Mouse (Mus musculus) CH12.LX (cell line): ENCODE data around the gene Cwc25. TPM values are rescaled to one million over a fixed set of nuclear protein-coding genes. Genes with fewer than 3 reads are reported as not detected.
A peak's percentile ranks its signal among the peaks of the same experiment; 100 is the strongest.

ENCODE experiments used
- DNase-seq: peaks from one replicate; pipeline ENCODE4 v3.0.0-alpha.2; 2013; ENCODE audit errors: extremely low read depth
- H3K27ac ChIP-seq: 2 replicates; pipeline ENCODE4 v1.5.1; 2012; ENCODE audit warnings: low read depth, mild to moderate bottlenecking, control low read depth, moderate library complexity; ENCODE audit not compliant: insufficient read depth
- H3K27me3 ChIP-seq: replicated peaks from 2 replicates; pipeline ENCODE3; 2012; ENCODE audit warnings: inconsistent platforms
- H3K36me3 ChIP-seq, 2 experiments: replicated peaks in 1 of 2; 2 replicates each; pipeline versions ENCODE3 to v1.6.1; 2012; ENCODE audit warnings: inconsistent platforms in 1 of 2, low read length in 1 of 2, mild to moderate bottlenecking in 1 of 2, mixed read lengths in 1 of 2, moderate library complexity in 1 of 2; ENCODE audit not compliant: control insufficient read depth in 1 of 2, insufficient read depth in 1 of 2
- H3K4me1 ChIP-seq, 2 experiments: 2 replicates each; pipeline ENCODE4 v1.6.1; 2012; ENCODE audit warnings: inconsistent platforms in 1 of 2, moderate library complexity in 1 of 2; ENCODE audit not compliant: insufficient read depth in 2 of 2, control insufficient read depth in 1 of 2
- H3K4me2 ChIP-seq: 2 replicates; pipeline ENCODE4 v1.6.1; 2012; ENCODE audit warnings: low read depth, mild to moderate bottlenecking, control low read depth; ENCODE audit not compliant: poor library complexity, insufficient read depth, severe bottlenecking
- H3K4me3 ChIP-seq, 3 experiments: fragments of 150-350 bp in 1 of 3; sonication (generic) in 1 of 3; replicated peaks in 1 of 3; 2 replicates each; pipeline versions ENCODE3 to v1.5.1; 2011 to 2012; ENCODE audit warnings: low read depth in 2 of 3, low read length in 2 of 3, mild to moderate bottlenecking in 2 of 3, moderate library complexity in 2 of 3, control low read depth in 1 of 3, improper control_type of control experiment in 1 of 3, inconsistent platforms in 1 of 3, mixed read lengths in 1 of 3; ENCODE audit not compliant: poor library complexity in 1 of 3
- H3K79me2 ChIP-seq: replicated peaks from 2 replicates; pipeline ENCODE4 v1.6.1; 2012; ENCODE audit warnings: mild to moderate bottlenecking, moderate library complexity; ENCODE audit not compliant: control insufficient read depth, poor library complexity, insufficient read depth, severe bottlenecking; ENCODE audit errors: extremely low read depth
- H3K9ac ChIP-seq: 2 replicates; pipeline ENCODE4 v1.6.1; 2012; ENCODE audit warnings: low read depth, mild to moderate bottlenecking, control low read depth, moderate library complexity; ENCODE audit not compliant: insufficient read depth
- H3K9me3 ChIP-seq: replicated peaks from 2 replicates; pipeline ENCODE3; 2012; ENCODE audit warnings: low read length, inconsistent platforms, mixed read lengths
- BHLHE40 ChIP-seq: IDR thresholded peaks from 2 replicates; pipeline ENCODE4 v1.6.1; 2011; ENCODE audit warnings: mild to moderate bottlenecking, low read depth, low read length, improper control_type of control experiment
- CHD1 ChIP-seq: IDR thresholded peaks from 2 replicates; pipeline ENCODE4 v1.6.1; 2012; ENCODE audit warnings: low read depth, low read length, improper control_type of control experiment, inconsistent platforms
- E2F4 ChIP-seq: IDR thresholded peaks from 2 replicates; pipeline ENCODE4 v1.6.1; 2011; ENCODE audit warnings: low read depth, low read length, improper control_type of control experiment; ENCODE audit not compliant: insufficient replicate concordance
- ETS1 ChIP-seq: conservative IDR thresholded peaks from 2 replicates; pipeline ENCODE4 v1.6.1; 2012; ENCODE audit warnings: low read depth, mild to moderate bottlenecking, inconsistent platforms, low read length, improper control_type of control experiment, moderate library complexity
- GABPA ChIP-seq: IDR thresholded peaks from 2 replicates; pipeline ENCODE4 v1.6.1; 2012; ENCODE audit warnings: low read depth, low read length, improper control_type of control experiment, inconsistent platforms; ENCODE audit not compliant: insufficient replicate concordance
- IRF4 ChIP-seq: IDR thresholded peaks from 2 replicates; pipeline ENCODE4 v1.6.1; 2014; ENCODE audit warnings: low read depth, mild to moderate bottlenecking, inconsistent platforms, low read length, improper control_type of control experiment
- JUND ChIP-seq: conservative IDR thresholded peaks from 2 replicates; pipeline ENCODE4 v1.6.1; 2011; ENCODE audit warnings: low read depth, low read length, improper control_type of control experiment
- KAT2A ChIP-seq: IDR thresholded peaks from 2 replicates; pipeline ENCODE4 v1.6.1; 2012; ENCODE audit warnings: low read length, improper control_type of control experiment, inconsistent platforms; ENCODE audit not compliant: insufficient replicate concordance
- MAFK ChIP-seq: IDR thresholded peaks from 2 replicates; pipeline ENCODE4 v1.6.1; 2011; ENCODE audit warnings: low read length, improper control_type of control experiment; ENCODE audit not compliant: insufficient replicate concordance
- MEF2A ChIP-seq: IDR thresholded peaks from 2 replicates; pipeline ENCODE4 v1.6.1; 2014; ENCODE audit warnings: low read depth, mild to moderate bottlenecking, inconsistent platforms, low read length, improper control_type of control experiment, borderline replicate concordance
- MYC ChIP-seq: IDR thresholded peaks from 2 replicates; pipeline ENCODE4 v1.6.1; 2011; ENCODE audit warnings: low read depth, mild to moderate bottlenecking, improper control_type of control experiment, low read length
- NRF1 ChIP-seq: IDR thresholded peaks from 2 replicates; pipeline ENCODE4 v1.6.1; 2014; ENCODE audit warnings: low read depth, mild to moderate bottlenecking, inconsistent platforms, low read length, improper control_type of control experiment, moderate library complexity
- PAX5 ChIP-seq: IDR thresholded peaks from 2 replicates; pipeline ENCODE4 v1.6.1; 2012; ENCODE audit warnings: low read length, inconsistent platforms, mixed read lengths
- POLR2A ChIP-seq: IDR thresholded peaks from 2 replicates; pipeline ENCODE4 v1.6.1; 2011; ENCODE audit warnings: low read depth, mild to moderate bottlenecking, improper control_type of control experiment, low read length
- POLR2AphosphoS2 ChIP-seq: IDR thresholded peaks from 2 replicates; pipeline ENCODE4 v1.6.1; 2011; ENCODE audit warnings: low read depth, low read length, improper control_type of control experiment
- RAD21 ChIP-seq: IDR thresholded peaks from 2 replicates; pipeline ENCODE4 v1.6.1; 2011; ENCODE audit warnings: low read depth, mild to moderate bottlenecking, low read length, improper control_type of control experiment, moderate library complexity
- SIN3A ChIP-seq: IDR thresholded peaks from 2 replicates; pipeline ENCODE4 v1.6.1; 2012; ENCODE audit warnings: low read length, improper control_type of control experiment, inconsistent platforms
- SMC3 ChIP-seq: IDR thresholded peaks from 2 replicates; pipeline ENCODE4 v1.6.1; 2011; ENCODE audit warnings: low read depth, low read length, improper control_type of control experiment
- TCF12 ChIP-seq: IDR thresholded peaks from 2 replicates; pipeline ENCODE4 v1.6.1; 2014; ENCODE audit warnings: low read depth, mild to moderate bottlenecking, inconsistent platforms, low read length, improper control_type of control experiment
- UBTF ChIP-seq: IDR thresholded peaks from 2 replicates; pipeline ENCODE4 v1.6.1; 2012; ENCODE audit warnings: low read depth, mild to moderate bottlenecking, inconsistent platforms, low read length, improper control_type of control experiment, moderate library complexity
- USF1 ChIP-seq: IDR thresholded peaks from 2 replicates; pipeline ENCODE4 v1.6.1; 2014; ENCODE audit warnings: low read depth, mild to moderate bottlenecking, inconsistent platforms, low read length, improper control_type of control experiment
- USF2 ChIP-seq: conservative IDR thresholded peaks from 2 replicates; pipeline ENCODE4 v1.6.1; 2011; ENCODE audit warnings: low read depth, low read length, improper control_type of control experiment
- ZC3H11A ChIP-seq: IDR thresholded peaks from 2 replicates; pipeline ENCODE4 v1.6.1; 2012; ENCODE audit warnings: low read depth, mild to moderate bottlenecking, inconsistent platforms, low read length, improper control_type of control experiment
- ZKSCAN1 ChIP-seq: IDR thresholded peaks from 2 replicates; pipeline ENCODE4 v1.6.1; 2012; ENCODE audit warnings: low read depth, inconsistent platforms, low read length, improper control_type of control experiment, borderline replicate concordance
- ZMIZ1 ChIP-seq: IDR thresholded peaks from 2 replicates; pipeline ENCODE4 v1.6.1; 2012; ENCODE audit warnings: low read depth, mild to moderate bottlenecking, inconsistent platforms, low read length, improper control_type of control experiment
- dilution Hi-C: fragments of 300-500 bp; cut with MboI; formaldehyde crosslinking; loops from 2 replicates; pipeline ENCODE4 v1.14.3; 2020; ENCODE audit warnings: low sequenced_read_pairs; ENCODE audit not compliant: extremely low pct_unique_long_range_greater_than_20kb, extremely low pct_ligation_motif_present
- in situ Hi-C: fragments of 300-500 bp; cut with MboI; formaldehyde crosslinking; loops from 3 replicates; pipeline ENCODE4 v1.14.3; 2019; ENCODE audit warnings: low sequenced_read_pairs, low pct_ligation_motif_present, low pct_unique_long_range_greater_than_20kb, mixed read lengths
- polyA plus RNA-seq: library from polyadenylated mRNA; unstranded; fragments of >175 nt; gene quantifications from 2 replicates; pipeline ENCODE4 v1.2.1, GENCODE M21; 2012; ENCODE audit warnings: low read depth; ENCODE audit not compliant: insufficient read length
- total RNA-seq, 2 experiments: library from RNA; depleted of rRNA; stranded (reverse); fragments of 300-350 nt in 1 of 2; fragments of >200 nt in 1 of 2; gene quantifications; 2 replicates each; pipeline ENCODE4 v1.2.3; 2012 to 2014

Gene Cwc25
- total and polyA plus RNA-seq, 3 experiments: 16.7 to 21.5 (median 19.6) TPM

GRCm38 (mm10) chr11:97721338-97721737, 45.0 kb downstream of the Cwc25 start:
- Histone ChIP-seq H3K4me1 (peaks cover 13 to 40% of the 10 kb centered on the region in 2 experiments), H3K27me3 (no peaks in the 10 kb centered on the region), H3K9me3 (peaks cover 16% of the 10 kb centered on the region), H3K9ac (no peak overlapping the region), H3K36me3 (peaks cover 63 to 88% of the 10 kb centered on the region in 2 experiments), H3K27ac (no peak overlapping the region), H3K79me2 (no peaks in the 10 kb centered on the region), H3K4me2 (no peak overlapping the region)
- in situ Hi-C loops: no loop called here
- TF ChIP-seq TCF12: no peak
- TF ChIP-seq ETS1: no peak
- no peak for TF ChIP-seq MYC
- no peak for TF ChIP-seq ZKSCAN1
- TF ChIP-seq SMC3: no peak
- no peak for TF ChIP-seq RAD21
- no peak for TF ChIP-seq E2F4
- TF ChIP-seq POLR2A: no peak
- TF ChIP-seq BHLHE40: no peak
- TF ChIP-seq GABPA: no peak
- TF ChIP-seq ZC3H11A: no peak
- TF ChIP-seq USF1: no peak
- TF ChIP-seq PAX5: no peak
- TF ChIP-seq, all 38 proteins: peak for 0
- H3K4me3 ChIP-seq: no peak overlapping the region
- dilution Hi-C loops: no loop called here
- no peak for DNase-seq

GRCm38 (mm10) chr11:97719041-97719440, 47.3 kb downstream of the Cwc25 start:
- in situ Hi-C loops: no loop called here
- peaks cover 19% of the 10 kb centered on the region for H3K9me3 ChIP-seq
- TF ChIP-seq E2F4 (no peak), SMC3 (no peak), KAT2A (no peak)
- peak overlapping the region; percentile 20 for H3K27ac ChIP-seq
- no peaks in the 10 kb centered on the region for H3K27me3 ChIP-seq
- dilution Hi-C loops: no loop called here
- no peak overlapping the region for H3K9ac ChIP-seq
- H3K36me3 ChIP-seq: peaks cover 51 to 86% of the 10 kb centered on the region in 2 experiments
- H3K4me1 ChIP-seq: peaks cover 19 to 51% of the 10 kb centered on the region in 2 experiments
- no peak overlapping the region for H3K4me2 ChIP-seq
- DNase-seq: no peak
- H3K79me2 ChIP-seq: no peaks in the 10 kb centered on the region
- H3K4me3 ChIP-seq: no peak overlapping the region

GRCm38 (mm10) chr11:97718281-97718860, 48.0 kb downstream of the Cwc25 start:
- dilution Hi-C loops: no loop called here
- H3K36me3 ChIP-seq: peaks cover 51 to 86% of the 10 kb centered on the region in 2 experiments
- H3K27ac ChIP-seq: peak overlapping the region; percentile 98
- peak overlapping the region; percentile 64 for H3K4me2 ChIP-seq
- H3K9ac ChIP-seq: peak overlapping the region; percentile 69
- peaks cover 19% of the 10 kb centered on the region for H3K9me3 ChIP-seq
- no peaks in the 10 kb centered on the region for H3K79me2 ChIP-seq
- peaks cover 19 to 51% of the 10 kb centered on the region in 2 experiments for H3K4me1 ChIP-seq
- no peaks in the 10 kb centered on the region for H3K27me3 ChIP-seq
- in situ Hi-C loops: no loop called here
- DNase-seq: peak; percentile 88
- H3K4me3 ChIP-seq: peak overlapping the region in 2 of 3 experiments; percentile 16 to 22
- TF ChIP-seq ZC3H11A (no peak), UBTF (no peak), ZMIZ1 (no peak; the same call in 1 of the 2 replicates), ETS1 (peak; percentile 51; the same call in 1 of the 2 replicates), NRF1 (peak; percentile 26; the same call in 1 of the 2 replicates), MEF2A (peak; percentile 41; the same call in 1 of the 2 replicates), SIN3A (no peak), MYC (peak; percentile 90), USF2 (no peak), MAFK (no peak), BHLHE40 (peak; percentile 91), POLR2AphosphoS2 (no peak), IRF4 (peak; percentile 94), CHD1 (no peak), JUND (no peak)
